Mouse (Mus musculus) left cerebral cortex, adult 18-20 months (tissue): Measurements from ENCODE around the gene Synpo2. TPM values are rescaled to one million over a fixed set of nuclear protein-coding genes. Genes with fewer than 3 reads are reported as not detected.

ENCODE experiments used
- DNase-seq, 2 experiments: peaks; one replicate each; pipeline ENCODE4 v3.0.0; 2021 to 2022; ENCODE audit warnings: low spot score in 2 of 2, mixed read lengths in 1 of 2
- total RNA-seq, 2 experiments: library from RNA; stranded (reverse); gene quantifications; 2 replicates each; pipeline ENCODE4 v1.2.3; 2021

Gene Synpo2
- total RNA-seq, 2 experiments from 2014 or later, result 3.6 to 4.3 TPM

- DNase-seq, result no peak
Measured at GRCm38 (mm10) chr3:123205485-123205884, 30.5 kb downstream of the Synpo2 start.

- no peak for DNase-seq
Measured at GRCm38 (mm10) chr3:123205065-123205464, 30.9 kb downstream of the Synpo2 start.

- DNase-seq, result no peak
Measured at GRCm38 (mm10) chr3:123204658-123205057, 31.3 kb downstream of the Synpo2 start.

GRCm38 (mm10) chr3:123201798-123202197, 34.2 kb downstream of the Synpo2 start:
- DNase-seq, result no peak

- DNase-seq, result no peak
Measured at GRCm38 (mm10) chr3:123193740-123194139, 42.2 kb downstream of the Synpo2 start.

- DNase-seq, result no peak
Measured at GRCm38 (mm10) chr3:123191602-123192001, 44.3 kb downstream of the Synpo2 start.

- DNase-seq, result no peak
Measured at GRCm38 (mm10) chr3:123190329-123190728, 45.6 kb downstream of the Synpo2 start.

- no peak for DNase-seq
Measured at GRCm38 (mm10) chr3:123189826-123190225, 46.1 kb downstream of the Synpo2 start.

GRCm38 (mm10) chr3:123188616-123189230, 47.2 kb downstream of the Synpo2 start:
- no peak for DNase-seq

- no peak for DNase-seq
Measured at GRCm38 (mm10) chr3:123187370-123188124, 48.4 kb downstream of the Synpo2 start.

- no peak for DNase-seq
Measured at GRCm38 (mm10) chr3:123185238-123185925, 50.6 kb downstream of the Synpo2 start.

GRCm38 (mm10) chr3:123184281-123184680, 51.7 kb downstream of the Synpo2 start:
- DNase-seq, result no peak

- no peak for DNase-seq
Measured at GRCm38 (mm10) chr3:123179508-123179907, 56.4 kb downstream of the Synpo2 start.

- no peak for DNase-seq
Measured at GRCm38 (mm10) chr3:123179041-123179440, 56.9 kb downstream of the Synpo2 start.

GRCm38 (mm10) chr3:123178420-123178819, 57.5 kb downstream of the Synpo2 start:
- DNase-seq, result no peak

- DNase-seq, result no peak
Measured at GRCm38 (mm10) chr3:123176366-123177334, 59.3 kb downstream of the Synpo2 start.

- DNase-seq, result no peak
Measured at GRCm38 (mm10) chr3:123175142-123175541, 60.8 kb downstream of the Synpo2 start.

- DNase-seq, result no peak
Measured at GRCm38 (mm10) chr3:123174379-123174697, 61.6 kb downstream of the Synpo2 start.

- no peak for DNase-seq
Measured at GRCm38 (mm10) chr3:123173553-123174378, 62.2 kb downstream of the Synpo2 start.

GRCm38 (mm10) chr3:123172151-123172550, 63.8 kb downstream of the Synpo2 start:
- no peak for DNase-seq
